Mouse (Mus musculus) E14TG2a.4 (cell line): Measurements from ENCODE around the gene Pygm.

Experiments
- CTCF ChIP-seq: conservative IDR thresholded peaks from 2 replicates; pipeline ENCODE4 v1.5.1; 2014; ENCODE audit warnings: low read length
- POU5F1 ChIP-seq: IDR thresholded peaks from 2 replicates; pipeline ENCODE4 v1.6.1; 2014; ENCODE audit warnings: low read length, borderline replicate concordance

DNA sequence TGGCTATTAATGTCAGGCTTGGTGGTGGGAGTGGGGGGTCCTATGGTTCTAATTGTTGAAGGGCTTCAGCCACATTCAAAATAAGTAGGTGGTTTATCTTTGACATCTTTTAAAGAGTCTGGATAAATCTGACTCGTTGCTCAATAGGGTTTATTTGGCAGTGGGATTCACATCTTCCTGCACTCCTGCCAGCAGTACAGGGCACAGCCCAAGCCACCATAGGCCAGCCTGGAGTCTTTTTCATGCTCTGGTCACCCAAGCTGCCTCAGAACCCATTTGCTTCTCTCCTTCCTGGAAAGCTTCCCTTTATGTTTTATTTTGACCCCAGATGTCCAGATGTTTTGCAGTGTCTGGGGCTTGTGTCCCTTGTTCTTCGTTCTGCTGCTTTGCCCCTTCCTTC is 7.6 kb upstream of the Pygm start:
- TF ChIP-seq CTCF: no peak
- no peak for TF ChIP-seq POU5F1
